Mouse (Mus musculus): ENCODE measurements around the gene Cpe.
"Not testable (repeated sequence)": the region's sequence is repeated elsewhere in the genome, so short reads cannot be mapped to it uniquely, and the experiment has no call there.

Gene Cpe

GRCm38 (mm10) chr8:64676381-64676780, 16.5 kb downstream of the Cpe start:
- in situ Hi-C loops (cut with MseI, MboI): no loop called here

- in situ Hi-C loops (cut with MseI, MboI): no loop called here
Measured at GRCm38 (mm10) chr8:64674951-64675585, 17.8 kb downstream of the Cpe start.

- in situ Hi-C loops (cut with MseI, MboI): no loop called here
Measured at GRCm38 (mm10) chr8:64672920-64673319, 19.9 kb downstream of the Cpe start.

- in situ Hi-C loops (cut with MseI, MboI): no loop called here
Measured at GRCm38 (mm10) chr8:64671937-64672336, 20.9 kb downstream of the Cpe start.

- in situ Hi-C loops (cut with MseI, MboI): not testable (repeated sequence)
Measured at GRCm38 (mm10) chr8:64666305-64666704, 26.5 kb downstream of the Cpe start.

GRCm38 (mm10) chr8:64665563-64665962, 27.3 kb downstream of the Cpe start:
- in situ Hi-C loops (cut with MseI, MboI): no loop called here

- in situ Hi-C loops (cut with MseI, MboI): no loop called here
Measured at GRCm38 (mm10) chr8:64664811-64665210, 28.0 kb downstream of the Cpe start.

GRCm38 (mm10) chr8:64664350-64664749, 28.5 kb downstream of the Cpe start:
- in situ Hi-C loops (cut with MseI, MboI): no loop called here

- in situ Hi-C loops (cut with MseI, MboI): no loop called here
Measured at GRCm38 (mm10) chr8:64659097-64659496, 33.8 kb downstream of the Cpe start.

- in situ Hi-C loops (cut with MseI, MboI): no loop called here
Measured at GRCm38 (mm10) chr8:64657980-64658401, 34.9 kb downstream of the Cpe start.

GRCm38 (mm10) chr8:64657517-64657916, 35.3 kb downstream of the Cpe start:
- in situ Hi-C loops (cut with MseI, MboI): no loop called here

GRCm38 (mm10) chr8:64655887-64656286, 37.0 kb downstream of the Cpe start:
- in situ Hi-C loops (cut with MseI, MboI): no loop called here

- in situ Hi-C loops (cut with MseI, MboI): no loop called here
Measured at GRCm38 (mm10) chr8:64655087-64655486, 37.8 kb downstream of the Cpe start.

GRCm38 (mm10) chr8:64652285-64652684, 40.6 kb downstream of the Cpe start:
- in situ Hi-C loops (cut with MseI, MboI): no loop called here

- in situ Hi-C loops (cut with MseI, MboI): no loop called here
Measured at GRCm38 (mm10) chr8:64648063-64648462, 44.8 kb downstream of the Cpe start.

- in situ Hi-C loops (cut with MseI, MboI): no loop called here
Measured at GRCm38 (mm10) chr8:64647148-64647547, 45.7 kb downstream of the Cpe start.

GRCm38 (mm10) chr8:64646421-64646820, 46.4 kb downstream of the Cpe start:
- in situ Hi-C loops (cut with MseI, MboI): no loop called here

GRCm38 (mm10) chr8:64644108-64645005, 48.5 kb downstream of the Cpe start:
- in situ Hi-C loops (cut with MseI, MboI): no loop called here

GRCm38 (mm10) chr8:64643382-64643781, 49.5 kb downstream of the Cpe start:
- in situ Hi-C loops (cut with MseI, MboI): no loop called here

- in situ Hi-C loops (cut with MseI, MboI): no loop called here
Measured at GRCm38 (mm10) chr8:64642799-64643198, 50.1 kb downstream of the Cpe start.

GRCm38 (mm10) chr8:64640599-64640998, 52.3 kb downstream of the Cpe start:
- in situ Hi-C loops (cut with MseI, MboI): no loop called here

- in situ Hi-C loops (cut with MseI, MboI): no loop called here
Measured at GRCm38 (mm10) chr8:64639676-64640075, 53.2 kb downstream of the Cpe start.

GRCm38 (mm10) chr8:64634901-64635300, 58.0 kb downstream of the Cpe start:
- in situ Hi-C loops (cut with MseI, MboI): no loop called here
